Mouse (Mus musculus) CD8-positive naive resting alpha-beta T cell, adult 2 months (primary cell): ENCODE results near the gene Rps27.

ENCODE experiments used
- DNase-seq, 2 experiments: peaks; one replicate each; pipeline ENCODE4 v3.0.0; 2022; ENCODE audit warnings: low read depth in 2 of 2, low spot score in 2 of 2

Gene Rps27

DNA sequence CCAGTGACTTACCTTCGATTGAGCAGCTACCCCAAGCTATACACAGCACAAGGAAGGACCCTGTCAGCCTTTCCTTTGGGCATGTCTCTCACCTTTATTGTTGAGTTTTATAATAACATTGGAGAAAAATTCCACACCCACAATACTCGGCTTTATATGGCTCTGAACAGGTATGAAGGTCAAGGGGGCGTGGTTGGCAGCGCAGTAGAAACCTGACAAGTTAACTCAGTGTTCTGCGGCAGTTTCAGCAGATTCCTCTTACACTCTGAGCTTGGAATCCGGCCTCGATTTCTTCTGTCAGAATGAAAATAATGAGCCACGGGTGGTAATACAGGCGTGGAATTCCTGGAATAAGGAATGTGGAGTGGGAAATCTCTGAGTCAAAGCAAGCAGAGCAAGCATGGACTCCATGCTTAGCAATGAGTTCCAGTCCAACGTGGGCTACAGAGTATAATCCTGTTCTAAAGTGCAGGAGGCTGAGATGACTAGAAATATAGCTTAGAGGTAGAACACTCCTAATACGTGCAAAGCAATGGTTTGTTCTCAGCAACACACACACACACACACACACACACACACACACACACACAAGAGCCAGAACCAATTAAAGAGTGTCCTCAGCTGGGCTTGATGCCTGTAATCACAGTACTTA lies 22.5 kb downstream of the Rps27 start:
- DNase-seq: no peak

DNA sequence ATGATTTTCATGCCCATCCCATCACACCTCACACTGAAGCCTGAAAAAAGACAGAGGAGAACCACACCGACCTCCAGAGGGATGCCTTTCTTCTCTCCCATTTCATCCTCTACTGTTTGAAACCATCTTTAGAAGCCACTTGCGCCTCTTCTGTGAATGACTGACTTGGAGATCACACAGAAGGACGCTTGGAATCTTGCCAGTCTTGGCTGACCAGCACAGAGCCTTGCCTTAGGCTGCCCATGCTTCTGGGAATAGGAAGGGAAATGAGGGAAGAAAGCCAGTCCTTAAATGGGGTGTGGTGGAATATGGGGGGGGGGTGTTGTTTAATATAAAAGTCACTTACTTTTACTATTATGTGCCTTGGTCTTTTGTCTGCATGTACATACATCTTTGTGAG lies 29.9 kb downstream of the Rps27 start:
- DNase-seq: no peak

DNA sequence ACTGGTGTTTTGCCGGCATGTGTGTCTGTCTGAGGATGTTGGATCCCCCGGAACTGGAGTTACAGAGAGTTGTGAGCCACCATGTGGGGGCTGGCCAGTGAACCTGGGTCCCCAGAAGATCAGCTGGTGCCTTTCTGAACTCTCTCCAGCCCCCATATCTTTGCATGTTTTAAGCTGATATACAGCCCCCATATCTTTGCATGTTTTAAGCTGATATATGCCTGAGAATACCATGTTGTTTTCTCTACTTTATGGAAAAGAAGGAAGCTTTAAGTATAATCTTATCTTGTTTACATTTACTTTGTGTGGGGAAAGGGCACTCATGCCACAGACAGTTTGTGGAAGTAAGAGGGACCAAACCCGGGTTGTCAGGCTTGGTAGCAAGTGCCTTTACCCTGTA lies 33.9 kb downstream of the Rps27 start:
- no peak for DNase-seq
